In the genomic region with DNA sequence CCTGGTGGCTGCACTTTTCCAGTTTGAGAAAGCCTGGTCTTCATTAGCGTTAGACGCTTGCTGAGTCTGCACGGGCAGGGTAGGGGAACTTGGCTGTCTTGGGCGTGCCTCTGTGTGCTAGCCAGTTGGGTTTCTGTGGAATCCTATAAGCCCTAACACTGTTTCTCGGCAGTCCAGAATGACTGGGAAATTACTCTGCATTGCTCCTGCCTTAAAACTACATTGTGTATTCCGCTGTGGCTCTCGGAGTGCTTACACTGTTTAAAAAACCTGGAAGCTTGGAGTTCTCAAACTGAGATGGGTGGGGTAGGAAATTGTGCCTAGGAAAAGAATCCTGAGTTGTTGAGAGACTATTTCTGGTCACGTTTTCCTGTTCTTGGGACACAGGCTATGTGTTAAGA, we compare ENCODE assay signal across 10 mouse cellular contexts.
A peak's percentile ranks its signal among the peaks of the same experiment; 100 is the strongest.
DNase-seq lines count a peak whose midpoint lies in the region; ATAC-seq and TF ChIP-seq lines count a peak whose summit lies in the region.
"Had no signal": no experiment of that assay in that cellular context is flagged by ENCODE, and none has a peak within 500 bp of the region (broad histone marks: within the 10 kb centered on the region; RNA-seq: fewer than 3 reads in every experiment).

No protein-coding gene starts in this region.

- no peaks in the 10 kb centered on the region for H3K27me3 ChIP-seq in hindbrain, embryonic 11.5 days (ENCODE audit: control insufficient read depth, insufficient read depth, low read length)
- no peaks in the 10 kb centered on the region for H3K27me3 ChIP-seq in hindbrain, postnatal 0 days (ENCODE audit: insufficient read depth, low read length)
- H3K27me3 ChIP-seq in heart, embryonic 16.5 days (ENCODE audit: control insufficient read depth, insufficient read depth, low read length), result no peaks in the 10 kb centered on the region
- no peaks in the 10 kb centered on the region for H3K27me3 ChIP-seq in lung, embryonic 16.5 days (ENCODE audit: control insufficient read depth, insufficient read depth, low read depth, low read length)

- H3K27ac ChIP-seq in hindbrain, embryonic 11.5 days (ENCODE audit: low read depth, low read length), result no peak overlapping the region
- H3K27ac ChIP-seq in hindbrain, postnatal 0 days, result no peak overlapping the region; the same call in 1 of the 2 replicates
- H3K27ac ChIP-seq in heart, embryonic 16.5 days (ENCODE audit: low read length), result peak overlapping the region; percentile 81
- peak overlapping the region; percentile 73 for H3K27ac ChIP-seq in lung, embryonic 16.5 days (ENCODE audit: low read length)

- no peaks in the 10 kb centered on the region for H3K9me3 ChIP-seq in hindbrain, embryonic 11.5 days (ENCODE audit: control insufficient read depth, low read length)
- no peaks in the 10 kb centered on the region for H3K9me3 ChIP-seq in hindbrain, postnatal 0 days (ENCODE audit: low read length)
- no peaks in the 10 kb centered on the region for H3K9me3 ChIP-seq in heart, embryonic 16.5 days (replicated peaks; ENCODE audit: control insufficient read depth, low read length)
- H3K9me3 ChIP-seq in lung, embryonic 16.5 days (ENCODE audit: control insufficient read depth, low read length), result no peaks in the 10 kb centered on the region

- 68% methylated on average over 8 of the region's 8 CpGs for WGBS in hindbrain, embryonic 11.5 days
- WGBS in hindbrain, postnatal 0 days, result 73% methylated on average over 8 of the region's 8 CpGs
- 52% methylated on average over 8 of the region's 8 CpGs for WGBS in heart, embryonic 16.5 days
- WGBS in lung, embryonic 16.5 days, result 61% methylated on average over 8 of the region's 8 CpGs

- H3K9ac ChIP-seq in hindbrain, embryonic 11.5 days (ENCODE audit: low read depth, low read length), result no peak overlapping the region
- H3K9ac ChIP-seq in hindbrain, postnatal 0 days (replicated peaks; ENCODE audit: low read length), result no peak overlapping the region
- no peak overlapping the region for H3K9ac ChIP-seq in heart, embryonic 16.5 days (ENCODE audit: low read length)
- H3K9ac ChIP-seq in lung, embryonic 16.5 days (ENCODE audit: low read length), result no peak overlapping the region

- intact Hi-C loops in left cerebral cortex, postnatal 36 days (cut with DNase I), result no loop called here

- DNase-seq in hindbrain, embryonic 11.5 days (ENCODE audit: low spot score), result peak; percentile 9
- no peak for DNase-seq in hindbrain, postnatal 0 days (ENCODE audit: low spot score)
- peak; percentile 42 for DNase-seq in embryo, embryonic 10.5 days (ENCODE audit: low spot score)
- DNase-seq in thymus, adult 18-20 months, result no peak
- no peak for DNase-seq in left cerebral cortex, postnatal 36 days (ENCODE audit: low spot score in 2 of 2)
- DNase-seq: thymus, postnatal 25 days had no signal

- no peak for ATAC-seq in hindbrain, embryonic 11.5 days (ENCODE audit: low FRiP score)
- no peak for ATAC-seq in hindbrain, postnatal 0 days
- 0 out of 2 replicates have a peak, but pooled peaks have one; percentile 11 for ATAC-seq in heart, embryonic 16.5 days (replicated peaks; ENCODE audit: extremely low read depth, insufficient read depth, low FRiP score)
- peak; percentile 53 for ATAC-seq in lung, embryonic 16.5 days (ENCODE audit: low read depth)
- ATAC-seq in granulocyte monocyte progenitor cell, adult 5-6 weeks (replicated peaks; ENCODE audit: poor library complexity, severe bottlenecking), result no peak

- no peaks in the 10 kb centered on the region for H3K36me3 ChIP-seq in hindbrain, embryonic 11.5 days (ENCODE audit: control insufficient read depth, insufficient read depth, low read length)
- H3K36me3 ChIP-seq in hindbrain, postnatal 0 days (ENCODE audit: insufficient read depth, low read length), result peaks cover under 1% of the 10 kb centered on the region; the same call in 1 of the 2 replicates
- H3K36me3 ChIP-seq in heart, embryonic 16.5 days (ENCODE audit: control insufficient read depth, insufficient read depth), result peaks cover 10% of the 10 kb centered on the region
- peaks cover 14% of the 10 kb centered on the region for H3K36me3 ChIP-seq in lung, embryonic 16.5 days (ENCODE audit: control insufficient read depth, insufficient read depth, low read length)

- H3K4me1 ChIP-seq in hindbrain, embryonic 11.5 days (replicated peaks; ENCODE audit: control insufficient read depth, insufficient read depth, low read length), result no peaks in the 10 kb centered on the region
- 0 out of 2 replicates have a peak, but pooled peaks cover 3% of the 10 kb centered on the region for H3K4me1 ChIP-seq in hindbrain, postnatal 0 days (ENCODE audit: insufficient read depth, low read length)
- H3K4me1 ChIP-seq in heart, embryonic 16.5 days (ENCODE audit: control insufficient read depth, insufficient read depth, low read length), result peaks cover 32% of the 10 kb centered on the region
- peaks cover 7% of the 10 kb centered on the region for H3K4me1 ChIP-seq in lung, embryonic 16.5 days (replicated peaks; ENCODE audit: control insufficient read depth, insufficient read depth, low read length)

- H3K4me2 ChIP-seq in hindbrain, embryonic 11.5 days (replicated peaks; ENCODE audit: low read depth, low read length), result no peak overlapping the region
- no peak overlapping the region for H3K4me2 ChIP-seq in hindbrain, postnatal 0 days (ENCODE audit: low read depth, low read length)
- H3K4me2 ChIP-seq in heart, embryonic 16.5 days (ENCODE audit: low read depth, low read length), result peak overlapping the region; percentile 35; the same call in 1 of the 2 replicates
- no peak overlapping the region for H3K4me2 ChIP-seq in lung, embryonic 16.5 days (ENCODE audit: low read depth, low read length)

- no peak overlapping the region for H3K4me3 ChIP-seq in hindbrain, embryonic 11.5 days (ENCODE audit: low read depth, low read length)
- H3K4me3 ChIP-seq in hindbrain, postnatal 0 days (ENCODE audit: low read length), result no peak overlapping the region
- no peak overlapping the region for H3K4me3 ChIP-seq in heart, embryonic 16.5 days (ENCODE audit: low read length)
- no peak overlapping the region for H3K4me3 ChIP-seq in lung, embryonic 16.5 days (ENCODE audit: low read length)
- H3K4me3 ChIP-seq: myocyte had no signal

- no peak for TF ChIP-seq CTCF in hindbrain, postnatal 0 days (IDR thresholded peaks at IDR 0.05; ENCODE audit: low read depth)

Comparison
In these comparisons a context has a peak if more than half of its experiments do, and no peak if none do; other contexts are left out.
1. DNase-seq: peak in hindbrain, embryonic 11.5 days (single experiment) and embryo, embryonic 10.5 days (single experiment); none in hindbrain, postnatal 0 days (single experiment), thymus, adult 18-20 months (0 of 2) and left cerebral cortex, postnatal 36 days (0 of 2).
2. ATAC-seq: peak in heart, embryonic 16.5 days (single experiment) and lung, embryonic 16.5 days (single experiment); none in hindbrain, embryonic 11.5 days (single experiment), hindbrain, postnatal 0 days (single experiment) and granulocyte monocyte progenitor cell, adult 5-6 weeks (single experiment).
3. H3K27ac ChIP-seq: peak in heart, embryonic 16.5 days (single experiment) and lung, embryonic 16.5 days (single experiment); none in hindbrain, embryonic 11.5 days (single experiment) and hindbrain, postnatal 0 days (single experiment).